Mouse (Mus musculus) heart, postnatal 0 days (tissue): ENCODE measurements around the gene Glmp. TPM values are rescaled to one million over a fixed set of nuclear protein-coding genes. Genes with fewer than 3 reads are reported as not detected.

Experiments
- ATAC-seq: fragments of 200-750 bp; cut with Nextera tagmentation; 2 replicates; pipeline ENCODE4 v1.8.0; 2017; ENCODE audit warnings: low read depth, moderate number of reproducible peaks, moderate library complexity; ENCODE audit not compliant: insufficient read depth
- DNase-seq: peaks from one replicate; pipeline ENCODE4 v3.0.0-alpha.2; 2016; ENCODE audit warnings: low spot score
- H3K27ac ChIP-seq: fragments of 300-500 bp; sonication (generic); 2 replicates; pipeline ENCODE4 v1.5.1; 2014; ENCODE audit warnings: low read depth, mild to moderate bottlenecking
- H3K27me3 ChIP-seq: fragments of 300-500 bp; sonication (generic); 2 replicates; pipeline ENCODE4 v1.6.1; 2014; ENCODE audit warnings: low read length, mixed read lengths; ENCODE audit not compliant: control insufficient read depth, insufficient read depth
- H3K36me3 ChIP-seq: fragments of 300-500 bp; sonication (generic); replicated peaks from 2 replicates; pipeline ENCODE4 v1.6.1; 2014; ENCODE audit warnings: low read length, mixed read lengths; ENCODE audit not compliant: control insufficient read depth, insufficient read depth
- H3K4me1 ChIP-seq: fragments of 300-500 bp; sonication (generic); 2 replicates; pipeline ENCODE4 v1.6.1; 2014; ENCODE audit warnings: antibody characterized with exemption; ENCODE audit not compliant: control insufficient read depth, insufficient read depth
- H3K4me2 ChIP-seq: fragments of 300-500 bp; sonication (generic); 2 replicates; pipeline ENCODE4 v1.6.1; 2014; ENCODE audit warnings: low read depth, mild to moderate bottlenecking, low read length, moderate library complexity
- H3K4me3 ChIP-seq: fragments of 300-500 bp; sonication (generic); 2 replicates; pipeline ENCODE4 v1.5.1; 2014; ENCODE audit warnings: low read depth, low read length
- H3K9ac ChIP-seq: fragments of 300-500 bp; sonication (generic); replicated peaks from 2 replicates; pipeline ENCODE4 v1.6.1; 2014; ENCODE audit warnings: low read depth, low read length, mixed read lengths
- H3K9me3 ChIP-seq: fragments of 300-500 bp; sonication (generic); replicated peaks from 2 replicates; pipeline ENCODE4 v1.6.1; 2016; ENCODE audit warnings: low read length; ENCODE audit not compliant: control insufficient read depth
- CTCF ChIP-seq: IDR thresholded peaks from 2 replicates; pipeline ENCODE4 v1.5.1; 2016; ENCODE audit warnings: antibody characterized with exemption, control low read depth, low read depth
- EP300 ChIP-seq: IDR thresholded peaks from 2 replicates; pipeline ENCODE4 v1.6.1; 2016; ENCODE audit warnings: antibody characterized with exemption, low read depth
- WGBS: fragments of 180-500 bp; shearing (Covaris S2); extraction: QIAGEN DNeasy Blood & Tissue Kit; methylation state at CpG from one replicate; pipeline ENCODE4 v1.1.7; 2014; 5-methylcytosine and 5-hydroxymethylcytosine counted together
- polyA plus RNA-seq: library from polyadenylated mRNA; unstranded; fragments of >200 nt; fragmentation: Nextera tagmentation; extraction: Ambion mirVana; gene quantifications from 2 replicates; pipeline ENCODE4 v1.2.1, GENCODE M21; 2015
- total RNA-seq: library from RNA; depleted of rRNA; stranded (reverse); fragments of >200 nt; gene quantifications from 2 replicates; pipeline ENCODE4 v1.2.3, GENCODE M21; 2014; ENCODE audit warnings: low replicate concordance

The Glmp gene
- total and polyA plus RNA-seq, 2 experiments from 2014 or later: 75.1 to 129 TPM

GRCm38 (mm10) chr3:88334029-88334658 lies 9.3 kb downstream of the Glmp start:
- no peak for ATAC-seq
- WGBS: 56% methylated on average over 12 of the region's 12 CpGs
- peaks cover 17% of the 10 kb centered on the region for H3K4me1 ChIP-seq
- peaks cover 5% of the 10 kb centered on the region for H3K36me3 ChIP-seq
- H3K4me2 ChIP-seq: no peak overlapping the region
- TF ChIP-seq CTCF: no peak
- TF ChIP-seq EP300: no peak
- no peak overlapping the region for H3K27ac ChIP-seq
- no peak overlapping the region for H3K9ac ChIP-seq
- DNase-seq: no peak
- no peaks in the 10 kb centered on the region for H3K9me3 ChIP-seq
- H3K27me3 ChIP-seq: no peaks in the 10 kb centered on the region
- no peak overlapping the region for H3K4me3 ChIP-seq

- peak overlapping the region; percentile 86 for H3K4me2 ChIP-seq
- no peaks in the 10 kb centered on the region for H3K27me3 ChIP-seq
- peak overlapping the region; percentile 95 for H3K9ac ChIP-seq
- H3K4me3 ChIP-seq: peak overlapping the region; percentile 96
- H3K36me3 ChIP-seq: no peaks in the 10 kb centered on the region
- H3K9me3 ChIP-seq: no peaks in the 10 kb centered on the region
- WGBS: 39% methylated on average over 3 of the region's 3 CpGs
- no peak for ATAC-seq
- DNase-seq: no peak
- no peak for TF ChIP-seq CTCF
- TF ChIP-seq EP300: no peak
- H3K27ac ChIP-seq: peak overlapping the region; percentile 98
- H3K4me1 ChIP-seq: peaks cover 17% of the 10 kb centered on the region
These were observed 10.1 kb downstream of the Glmp start for GRCm38 (mm10) chr3:88334902-88335435.

GRCm38 (mm10) chr3:88335436-88336053 lies 10.7 kb downstream of the Glmp start:
- peak overlapping the region; percentile 96 for H3K4me3 ChIP-seq
- H3K27me3 ChIP-seq: no peaks in the 10 kb centered on the region
- under 1% methylated on average over 27 of the region's 27 CpGs for WGBS
- ATAC-seq (peak; percentile 36), DNase-seq (peak; percentile 25)
- TF ChIP-seq EP300: no peak
- TF ChIP-seq CTCF: no peak
- peak overlapping the region; percentile 86 for H3K4me2 ChIP-seq
- no peaks in the 10 kb centered on the region for H3K9me3 ChIP-seq
- peaks cover 17% of the 10 kb centered on the region for H3K4me1 ChIP-seq
- peak overlapping the region; percentile 95 for H3K9ac ChIP-seq
- H3K27ac ChIP-seq: peak overlapping the region; percentile 98
- H3K36me3 ChIP-seq: peaks cover 1% of the 10 kb centered on the region; the same call in 1 of the 2 replicates

- Histone ChIP-seq H3K4me3 (peak within 1 kb of the TSS; percentile 96), H3K27ac (peak within 1 kb of the TSS; percentile 98), H3K9ac (peak within 1 kb of the TSS; percentile 95), H3K9me3 (no peaks in the 10 kb centered on the region), H3K4me2 (peak within 1 kb of the TSS; percentile 86), H3K36me3 (peaks cover 5% of the 10 kb centered on the region; the same call in 1 of the 2 replicates), H3K27me3 (no peaks in the 10 kb centered on the region), H3K4me1 (peaks cover 17% of the 10 kb centered on the region)
- peak; percentile 95 for DNase-seq
- TF ChIP-seq CTCF (no peak), EP300 (peak; percentile 89)
- peak; percentile 94 for ATAC-seq
- WGBS: 1% methylated on average over 64 of the region's 66 CpGs
These were observed 11.5 kb downstream of the Glmp start, which contains the start of the genes Tmem79 and Smg5 for GRCm38 (mm10) chr3:88336058-88337013. TSS of gene Tmem79 (minus strand) at chr3:88336148. TSS of gene Smg5 (plus strand) at chr3:88336260.
